Mouse (Mus musculus) monocyte, adult 2 months (primary cell): ENCODE results near the gene Trim14.

Experiments
- DNase-seq, 2 experiments: peaks; one replicate each; pipeline ENCODE4 v3.0.0; 2022; ENCODE audit warnings: low spot score in 2 of 2, low read depth in 1 of 2

Trim14 gene

DNA sequence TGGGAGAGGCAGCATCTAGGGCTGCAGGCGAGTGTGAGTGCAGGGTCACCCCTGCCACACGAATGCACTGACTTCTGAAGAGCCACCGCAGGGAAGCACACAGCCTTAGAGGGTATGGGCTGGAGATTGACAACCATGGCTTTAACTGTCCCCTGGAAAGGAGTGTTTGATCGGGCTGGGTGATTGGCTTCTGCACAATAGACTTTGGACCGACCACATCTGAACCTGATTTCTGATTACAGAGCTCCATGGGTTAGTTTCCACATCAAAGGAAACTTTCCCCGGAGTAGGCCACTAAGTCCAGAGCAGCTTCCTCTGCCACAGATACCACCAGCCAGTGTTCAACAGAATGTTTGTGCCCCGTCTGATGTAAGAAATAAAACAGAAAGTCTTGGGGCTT, 6.2 kb downstream of the Trim14 start:
- no peak for DNase-seq

DNA sequence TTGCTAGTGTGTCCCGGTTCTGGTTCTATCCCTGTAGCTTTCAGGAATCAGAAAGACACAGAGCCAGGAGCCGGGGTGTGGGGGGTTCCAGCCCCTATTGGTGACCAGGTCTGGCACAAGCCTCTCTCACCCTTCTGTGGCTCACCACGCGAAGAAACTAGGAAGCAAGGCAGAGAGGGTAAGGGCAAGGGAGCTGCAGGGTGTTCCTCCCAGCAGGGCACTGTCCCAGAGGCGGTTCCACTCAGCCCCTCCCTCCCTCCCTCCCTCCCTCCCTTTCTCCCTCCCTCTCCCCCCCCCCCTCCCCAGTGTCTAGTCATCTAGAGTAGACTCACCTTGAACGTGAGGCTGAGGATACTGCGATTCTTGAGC, 8.4 kb downstream of the Trim14 start:
- DNase-seq = no peak

DNA sequence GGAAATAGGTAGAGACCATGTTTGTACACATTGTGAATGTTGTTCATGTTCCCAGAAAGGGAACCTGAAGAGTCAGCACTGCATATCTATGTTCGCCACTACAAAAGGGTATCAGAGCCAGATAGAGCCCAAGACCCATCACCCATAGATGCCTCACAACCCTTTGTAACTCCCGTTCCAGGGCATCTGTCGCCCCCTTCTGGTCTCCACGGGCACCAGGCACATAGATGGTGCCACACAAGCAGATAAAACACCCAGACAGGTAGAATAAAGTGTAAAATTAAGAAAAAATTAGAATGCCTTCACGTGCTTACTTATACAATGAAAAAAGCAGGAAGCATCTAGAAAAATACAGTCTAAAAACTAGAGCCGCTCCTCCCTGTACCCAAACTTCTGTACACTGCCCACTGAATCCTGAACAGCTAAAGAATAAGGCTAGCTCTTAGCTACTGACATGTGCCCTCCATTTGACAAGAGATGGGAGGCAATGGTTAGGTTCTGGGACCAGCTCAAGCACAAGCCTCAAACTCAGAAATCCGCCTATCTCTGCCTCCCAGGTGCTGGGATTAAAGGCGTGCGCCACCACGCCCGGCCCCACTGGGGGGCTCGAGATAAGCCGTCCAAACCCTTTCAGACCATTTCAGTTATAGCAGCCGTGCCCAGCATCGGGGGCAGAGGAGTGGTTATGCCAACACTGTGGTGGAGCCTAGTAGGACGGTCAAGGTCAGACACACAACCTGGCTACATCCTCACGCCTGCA, 9.0 kb downstream of the Trim14 start:
- DNase-seq = no peak

DNA sequence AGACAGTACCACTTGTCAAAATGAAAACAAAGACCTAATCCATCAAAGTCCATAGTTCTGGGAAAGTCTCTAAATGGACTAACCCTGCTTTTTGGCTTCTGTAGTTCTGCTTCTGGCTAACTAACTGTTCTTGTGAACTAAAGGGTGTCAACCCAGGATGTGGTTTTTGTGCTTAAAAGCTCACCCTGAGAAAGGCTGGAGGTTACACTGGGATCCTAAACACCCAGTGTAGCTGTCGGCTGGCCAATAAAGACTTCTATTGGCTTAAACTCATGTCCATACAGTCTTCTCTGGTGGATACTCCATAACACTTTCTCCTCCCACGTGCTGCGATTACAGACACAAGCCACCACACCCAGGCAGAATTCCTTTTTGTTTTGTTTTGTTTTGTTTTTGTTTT, 9.7 kb downstream of the Trim14 start:
- no peak for DNase-seq

DNA sequence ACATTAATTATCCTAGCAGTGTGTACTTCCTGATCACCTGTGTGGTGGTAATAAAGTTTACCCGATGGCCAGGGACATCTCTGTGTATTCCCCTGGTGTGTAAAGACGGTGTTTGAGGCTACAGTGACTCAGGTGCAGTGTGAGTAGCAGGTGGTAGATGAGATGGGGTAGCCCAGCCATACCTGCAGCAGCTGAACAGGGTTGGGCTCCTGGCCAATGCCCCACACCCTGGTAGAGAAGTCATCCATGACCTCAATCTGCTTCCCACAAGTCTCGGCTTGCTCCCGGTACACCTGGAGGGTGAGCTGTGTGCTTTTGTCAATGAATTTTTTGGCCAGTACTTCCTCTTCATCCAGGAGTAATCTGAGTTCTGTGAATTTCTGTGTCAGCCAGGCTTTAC, 12.6 kb downstream of the Trim14 start:
- DNase-seq = no peak

DNA sequence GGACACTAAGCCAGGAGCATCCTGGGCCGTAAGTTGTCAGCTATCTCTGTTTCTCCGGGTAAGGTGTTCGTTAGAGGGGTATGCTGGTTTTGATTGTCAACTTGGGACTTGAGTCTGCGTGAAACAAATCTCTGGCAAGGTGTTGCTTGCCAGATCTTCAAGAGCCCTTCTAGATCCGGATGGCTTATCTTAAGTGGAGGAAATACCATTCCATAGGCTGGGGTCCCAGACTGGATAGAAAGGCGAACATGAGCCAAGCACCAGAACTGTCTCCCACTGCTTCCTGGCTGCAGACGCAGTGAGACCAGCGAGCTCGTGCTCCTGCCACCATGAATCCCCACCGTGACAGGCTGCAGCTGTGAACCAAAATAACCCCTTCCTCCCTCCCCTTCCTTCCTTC, 14.5 kb downstream of the Trim14 start:
- DNase-seq = no peak

DNA sequence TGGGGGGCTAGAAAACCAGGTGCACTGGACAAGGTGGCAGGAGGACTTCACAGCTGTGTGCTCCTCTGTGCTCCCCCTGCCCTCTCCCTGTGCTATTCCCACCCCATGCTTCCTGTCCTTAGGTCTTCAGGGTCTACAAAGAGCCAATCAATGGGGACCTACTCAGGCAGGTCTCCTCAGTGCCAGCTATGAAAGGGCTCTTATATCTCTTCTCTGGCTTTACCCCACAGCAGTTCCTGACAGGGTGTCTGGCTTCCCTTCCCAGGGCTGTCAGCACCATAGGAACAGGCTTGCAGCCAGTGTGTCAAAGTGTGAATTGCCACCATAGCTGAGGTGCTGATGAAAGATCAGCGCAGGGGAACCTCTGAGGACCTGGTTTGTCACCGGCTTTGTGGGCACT, 15.4 kb downstream of the Trim14 start:
- DNase-seq = no peak

DNA sequence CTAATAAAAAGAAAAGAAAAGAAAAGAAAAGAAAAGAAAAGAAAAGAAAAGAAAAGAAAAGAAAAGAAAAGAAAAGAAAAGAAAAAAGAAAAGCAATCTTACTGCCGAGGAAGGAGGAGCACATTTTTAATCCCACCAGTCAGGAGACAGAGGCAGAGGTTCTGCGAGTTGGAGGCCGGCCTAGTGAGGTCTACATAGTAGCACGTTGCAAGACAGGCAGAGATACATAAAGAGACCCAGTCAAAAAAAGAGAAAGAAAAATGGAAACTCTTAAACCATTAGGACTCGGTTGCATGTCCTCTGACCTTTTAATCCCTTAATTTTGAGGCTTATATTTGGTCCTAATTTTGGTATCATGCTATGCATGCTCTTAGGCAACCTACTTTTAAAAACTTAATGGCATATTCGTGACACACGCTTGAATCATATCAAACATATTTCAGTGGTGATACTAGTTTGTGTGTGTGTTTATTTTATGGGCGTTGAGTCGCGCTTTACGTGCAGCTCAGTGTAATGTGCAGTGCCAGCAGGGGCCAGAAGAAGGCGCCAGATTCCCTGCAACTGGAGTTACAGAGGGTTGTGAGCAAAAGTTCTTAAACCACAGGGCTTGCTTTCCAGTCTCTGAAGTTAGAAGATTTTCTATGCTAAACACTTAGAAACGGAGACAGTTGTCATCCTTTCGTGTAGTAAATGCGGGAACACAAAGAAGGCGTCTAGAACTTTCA, 28.0 kb downstream of the Trim14 start:
- DNase-seq = peak in 1 of 2 experiments; percentile 66

DNA sequence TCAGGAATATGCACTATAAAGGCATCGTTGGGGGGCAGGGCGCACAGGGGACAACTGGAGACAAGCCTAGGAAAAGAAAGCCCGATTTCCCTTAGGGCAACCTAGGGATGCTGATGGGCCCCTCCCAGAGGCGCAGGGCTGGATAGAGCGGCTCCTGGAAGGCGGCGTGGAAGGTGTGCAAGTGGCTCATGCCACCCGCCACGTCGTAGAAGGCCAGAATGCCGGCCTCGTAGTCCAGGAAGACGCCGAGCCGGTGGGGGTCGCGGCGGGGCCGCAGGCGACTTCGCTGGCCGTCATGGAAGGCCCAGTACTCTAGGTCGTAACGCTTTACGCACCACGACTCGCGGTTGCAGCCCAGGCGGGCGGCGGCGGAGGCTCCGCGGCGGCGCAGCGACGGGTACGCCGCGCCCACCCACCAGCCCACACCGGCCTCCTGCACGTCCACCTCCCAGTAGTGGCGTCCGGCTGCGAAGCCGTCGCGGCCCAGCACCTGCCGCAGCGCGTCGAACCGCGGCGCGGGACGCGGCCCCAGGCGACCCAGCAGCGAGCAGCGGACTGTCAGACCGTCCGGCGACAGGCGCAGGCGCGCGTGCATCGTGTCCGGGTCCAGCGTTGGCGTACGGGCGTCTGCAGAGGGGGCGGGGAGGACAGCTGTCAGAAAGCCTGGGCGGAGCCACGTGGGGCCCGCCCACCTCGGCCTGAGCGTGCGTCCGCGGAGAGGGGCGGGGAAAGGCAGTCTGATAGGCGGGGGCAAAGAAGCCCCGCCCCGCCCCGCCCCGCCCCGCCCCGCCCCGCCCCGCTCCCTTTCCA, 28.9 kb downstream of the Trim14 start:
- peak; percentile 81 to 85 for DNase-seq

DNA sequence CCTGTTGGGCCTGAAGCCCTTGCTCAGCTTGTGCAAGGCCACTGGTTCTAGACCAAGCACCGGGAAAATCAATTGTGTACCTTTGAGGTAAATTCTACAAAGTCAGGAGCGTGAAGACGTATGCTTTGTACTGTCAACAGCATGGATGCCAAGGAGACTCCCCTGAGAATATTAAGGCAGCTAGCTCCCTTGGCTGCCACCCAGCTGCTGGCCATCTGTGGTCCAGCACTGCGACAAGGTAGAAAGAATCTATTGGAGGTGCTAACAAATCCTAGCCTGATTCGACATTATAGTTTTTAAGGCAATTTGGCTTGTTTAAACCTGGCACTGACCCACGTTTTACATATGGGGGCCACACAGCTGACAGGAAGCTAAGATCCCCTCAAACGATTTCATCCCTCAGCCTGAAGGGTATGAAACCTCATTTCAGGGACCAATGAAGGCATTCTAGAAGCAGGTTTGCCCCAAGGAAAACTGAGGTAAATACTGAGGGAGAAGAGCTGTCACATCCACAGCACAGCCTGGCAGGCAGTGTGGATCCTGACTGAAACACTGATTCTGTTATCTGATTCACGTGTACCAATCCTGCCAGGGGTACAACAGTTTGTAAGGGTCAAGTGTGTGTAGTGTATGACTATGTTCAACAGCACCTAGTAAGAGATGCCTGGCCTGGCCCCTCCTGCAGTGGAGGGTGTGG, 30.4 kb downstream of the Trim14 start:
- DNase-seq = no peak

DNA sequence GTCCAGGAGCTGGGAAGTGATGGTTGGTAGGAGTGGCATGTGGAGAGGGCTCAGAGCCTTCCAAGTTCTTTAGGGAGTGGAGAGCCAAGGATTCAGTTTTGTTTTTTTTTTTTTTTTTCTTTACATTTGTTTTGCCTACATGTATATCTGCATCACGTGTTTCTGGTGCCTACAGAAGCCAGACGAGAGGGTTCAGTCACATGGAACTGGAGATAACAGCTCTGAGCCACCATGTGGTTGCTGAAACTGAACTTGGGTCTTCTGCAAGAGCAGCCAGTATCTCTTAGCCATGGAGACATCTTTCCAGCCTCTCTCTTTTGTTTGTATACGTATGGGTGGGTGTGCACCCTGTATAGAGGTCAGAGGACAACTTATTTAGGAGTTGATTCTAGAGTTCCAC, 32.1 kb downstream of the Trim14 start:
- no peak for DNase-seq

DNA sequence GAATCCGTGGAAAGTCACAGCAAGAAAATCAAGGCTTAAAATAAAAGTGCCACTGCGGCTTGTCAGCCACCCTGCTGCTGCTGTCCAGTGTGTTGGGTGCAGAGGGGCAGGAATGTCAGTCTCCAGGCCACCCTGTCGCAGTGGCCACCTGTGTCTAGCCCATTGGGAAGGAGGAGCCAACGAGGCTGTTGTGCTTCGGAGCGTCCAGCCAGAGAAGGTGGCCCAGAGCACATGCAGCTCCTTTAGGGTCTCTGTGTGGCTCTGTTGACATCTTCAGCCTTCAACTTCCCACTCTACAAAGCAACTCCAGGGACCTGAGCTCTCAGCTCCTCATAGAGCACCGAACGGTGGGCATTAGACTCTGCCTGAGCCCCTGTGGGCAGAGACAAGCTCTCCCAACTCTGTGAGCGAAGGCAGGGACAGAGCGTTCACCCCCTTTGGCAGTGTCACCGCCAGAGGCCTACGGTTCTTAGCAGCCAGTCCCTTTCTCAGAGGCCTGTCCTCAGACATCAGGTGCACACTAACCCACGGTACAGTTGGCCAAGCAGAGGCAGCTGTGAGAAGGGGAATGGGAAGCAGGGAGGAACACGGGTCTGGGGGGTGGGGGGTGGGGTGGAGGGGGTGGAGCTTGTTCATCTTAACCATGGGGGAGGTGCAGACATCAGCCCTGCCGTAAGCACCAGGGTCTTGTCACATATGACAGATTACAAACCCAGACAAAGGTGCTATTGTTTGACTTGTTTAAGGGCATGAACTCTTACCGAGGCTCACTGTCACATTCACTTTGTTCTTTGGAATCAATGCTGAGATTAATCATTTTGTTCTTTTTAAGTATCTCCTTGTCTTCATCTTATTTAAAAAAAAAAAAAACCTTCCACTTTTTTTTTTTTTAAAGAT, 33.1 kb downstream of the Trim14 start:
- no peak for DNase-seq

DNA sequence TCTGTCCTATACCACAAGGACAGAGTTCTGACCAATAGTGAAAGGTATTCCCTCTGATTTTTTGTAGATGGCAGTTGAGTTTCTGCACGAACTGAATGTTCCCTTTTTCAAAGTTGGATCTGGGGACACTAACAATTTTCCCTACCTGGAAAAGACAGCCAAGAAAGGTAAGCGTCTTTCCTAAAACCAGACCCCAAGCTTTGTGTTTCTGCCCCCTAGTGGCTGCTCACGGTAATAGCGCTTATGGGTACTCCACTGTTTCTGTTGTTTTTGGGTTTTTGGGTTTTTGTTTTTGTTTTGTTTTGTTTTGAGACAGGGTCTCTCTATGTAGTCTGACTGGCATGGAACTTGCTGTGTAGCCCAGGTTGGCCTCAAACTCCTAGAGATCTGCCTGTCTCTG, 37.0 kb downstream of the Trim14 start:
- no peak for DNase-seq

DNA sequence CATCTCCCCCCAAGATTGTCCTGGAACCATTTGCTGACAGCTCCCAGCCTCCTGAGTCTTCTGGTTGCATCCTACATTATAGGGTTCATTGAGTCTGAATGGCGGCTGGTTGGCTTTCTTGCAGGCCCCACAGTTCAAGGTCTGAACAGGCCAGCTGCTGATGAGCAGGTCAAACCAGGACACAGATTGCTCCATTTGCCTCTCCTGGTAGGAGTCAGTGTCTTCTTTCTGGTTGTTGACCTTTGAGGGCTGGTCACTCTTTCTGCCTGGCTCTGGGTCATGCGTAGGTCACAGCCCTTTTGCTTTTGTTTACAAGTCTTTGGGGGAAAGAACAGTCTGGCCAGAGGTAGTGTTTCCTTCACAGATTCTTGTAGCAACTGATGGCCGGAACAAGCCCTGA, 37.4 kb downstream of the Trim14 start:
- no peak for DNase-seq

DNA sequence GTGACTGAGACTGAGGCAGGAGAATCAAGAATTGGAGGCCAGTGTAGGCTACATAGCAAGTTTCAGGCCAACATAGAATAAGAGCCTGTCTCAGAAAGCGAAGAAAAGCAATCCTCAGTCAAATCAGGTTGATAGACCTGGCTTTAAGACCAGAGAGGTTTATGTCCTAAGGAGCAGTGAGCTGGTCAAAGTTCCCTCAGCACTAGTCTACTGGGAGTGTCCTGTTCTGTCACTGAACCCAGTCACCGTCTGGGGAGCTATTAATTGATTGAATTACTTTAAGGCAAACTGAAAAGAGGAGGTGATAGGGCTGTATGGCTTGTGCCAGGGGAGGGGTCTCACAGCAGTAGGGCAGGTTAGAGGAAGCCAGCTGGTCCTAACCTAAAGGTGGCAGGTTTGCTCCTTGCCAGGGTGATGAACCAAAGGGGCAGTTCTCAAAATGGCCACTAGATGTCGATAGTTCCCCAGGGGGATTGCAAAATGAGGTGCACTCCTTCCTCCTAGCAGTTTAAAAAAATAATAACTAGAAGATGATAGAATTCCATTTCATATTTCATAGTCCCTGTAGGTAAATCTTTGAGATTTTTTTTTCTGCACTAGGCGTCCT, 38.6 kb downstream of the Trim14 start:
- DNase-seq = peak in 1 of 2 experiments; percentile 70

DNA sequence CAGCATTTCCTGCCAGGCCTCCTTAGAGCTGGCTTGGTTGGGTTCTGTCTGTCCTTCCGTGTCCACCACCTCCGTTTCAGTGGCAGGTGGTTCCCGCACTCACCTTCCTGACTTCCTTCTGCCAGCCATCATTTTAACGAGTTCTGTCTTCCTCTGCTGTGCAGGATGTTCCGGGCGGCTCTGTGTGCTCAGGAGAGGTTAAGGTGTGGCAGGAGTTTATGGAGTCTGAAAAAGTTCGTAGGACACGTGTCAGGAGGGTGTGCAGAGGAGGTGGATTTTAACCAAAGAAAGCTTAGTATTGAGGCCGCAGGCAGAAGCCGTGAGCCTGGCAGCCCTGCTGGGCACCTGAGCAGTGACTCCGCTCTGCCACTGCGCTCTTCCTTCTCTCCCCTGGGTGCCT, 40.4 kb downstream of the Trim14 start:
- no peak for DNase-seq

DNA sequence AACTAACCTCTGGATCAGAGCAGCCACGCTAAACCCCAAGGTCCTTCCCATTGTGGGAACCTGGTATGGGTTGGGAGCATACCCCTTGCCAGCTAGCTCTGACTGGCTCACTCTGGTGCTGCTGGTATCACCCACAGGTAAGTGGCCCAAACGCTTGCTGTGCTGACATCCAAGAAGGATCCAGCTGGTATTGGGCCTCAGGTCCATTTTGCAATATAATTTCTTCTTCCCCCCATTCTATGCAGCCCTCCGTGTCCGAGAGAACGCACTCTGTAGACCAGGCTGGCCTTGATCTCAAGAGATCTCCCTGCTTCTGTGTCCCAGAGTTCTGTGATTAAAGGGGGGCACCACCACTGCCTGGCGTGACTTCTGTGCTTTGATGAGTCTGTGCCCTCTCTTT, 42.9 kb downstream of the Trim14 start:
- DNase-seq = no peak

DNA sequence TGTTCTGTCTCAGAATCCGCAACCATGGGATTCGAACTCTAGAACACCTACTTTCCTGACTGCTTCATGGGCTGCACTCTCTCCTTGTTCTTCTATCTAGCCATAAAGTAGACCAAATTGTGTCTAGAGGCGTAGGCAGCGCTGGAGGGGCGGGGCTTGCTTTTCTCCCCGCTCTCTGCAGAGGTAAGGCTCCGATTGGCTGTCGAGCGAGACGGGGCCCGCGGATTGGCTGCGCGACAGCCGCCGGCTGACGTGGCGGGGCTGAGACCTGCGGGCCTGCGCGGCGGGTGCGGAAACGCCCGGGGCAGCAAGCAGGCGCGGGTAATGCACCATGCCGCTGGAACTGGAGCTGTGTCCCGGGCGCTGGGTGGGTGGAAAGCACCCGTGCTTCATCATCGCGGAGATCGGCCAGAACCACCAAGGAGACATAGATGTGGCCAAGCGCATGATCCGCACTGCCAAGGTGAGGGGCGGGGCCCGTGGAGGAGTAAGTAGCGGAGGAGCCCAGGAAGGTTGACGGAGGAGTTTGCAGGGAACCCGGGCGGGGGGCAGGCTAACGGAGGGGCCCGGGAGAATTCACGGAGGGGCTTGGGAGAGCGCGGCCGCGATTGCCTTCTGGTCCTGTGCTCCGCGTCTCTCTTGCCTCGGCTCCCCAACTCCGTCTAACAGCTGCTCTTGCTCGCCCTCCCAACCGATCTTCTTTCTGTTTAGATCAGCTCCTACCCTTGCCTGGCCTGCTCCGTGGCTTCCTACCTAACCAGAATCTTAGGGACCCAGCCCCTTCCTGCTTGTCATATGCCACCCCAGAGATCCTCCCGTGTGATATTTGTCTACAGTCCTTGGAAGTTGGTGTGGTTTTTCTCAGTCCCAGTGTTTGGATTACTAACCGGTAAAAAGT, 46.7 kb downstream of the Trim14 start, which contains the start of gene Nans:
Gene Nans (plus strand): TSS at position 221 of the 898 bp plus-strand sequence.
- peak; percentile 80 to 85 for DNase-seq

DNA sequence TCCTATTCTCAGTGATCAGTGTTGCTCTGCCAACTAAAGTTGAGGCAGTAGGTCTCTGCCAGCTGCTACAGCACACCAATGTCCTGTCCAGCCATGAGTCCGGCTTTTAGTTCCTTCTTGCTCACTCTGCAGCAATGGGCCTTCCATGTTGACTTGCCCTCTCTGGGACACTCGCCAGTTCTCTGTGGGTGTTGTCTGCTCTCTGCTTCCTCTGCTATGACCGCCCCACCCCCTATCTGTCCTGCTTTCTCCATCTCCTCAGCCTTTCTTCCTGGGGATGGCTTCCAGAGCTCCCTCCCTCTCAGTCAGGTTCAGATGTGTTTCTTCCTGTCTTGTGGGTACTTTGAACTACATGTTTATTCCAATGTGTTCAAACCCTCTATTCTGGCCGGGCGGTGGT, 48.6 kb downstream of the Trim14 start:
- peak in 1 of 2 experiments; percentile 44 for DNase-seq
